Mouse (Mus musculus): ENCODE results near the gene B4galnt4. TPM values are rescaled to one million over a fixed set of nuclear protein-coding genes. Genes with fewer than 3 reads are reported as not detected.
A peak's percentile ranks its signal among the peaks of the same experiment; 100 is the strongest.

The B4galnt4 gene
- total RNA-seq, 2 experiments from 2014 or later, result 84.4 to 86.3 TPM

DNA sequence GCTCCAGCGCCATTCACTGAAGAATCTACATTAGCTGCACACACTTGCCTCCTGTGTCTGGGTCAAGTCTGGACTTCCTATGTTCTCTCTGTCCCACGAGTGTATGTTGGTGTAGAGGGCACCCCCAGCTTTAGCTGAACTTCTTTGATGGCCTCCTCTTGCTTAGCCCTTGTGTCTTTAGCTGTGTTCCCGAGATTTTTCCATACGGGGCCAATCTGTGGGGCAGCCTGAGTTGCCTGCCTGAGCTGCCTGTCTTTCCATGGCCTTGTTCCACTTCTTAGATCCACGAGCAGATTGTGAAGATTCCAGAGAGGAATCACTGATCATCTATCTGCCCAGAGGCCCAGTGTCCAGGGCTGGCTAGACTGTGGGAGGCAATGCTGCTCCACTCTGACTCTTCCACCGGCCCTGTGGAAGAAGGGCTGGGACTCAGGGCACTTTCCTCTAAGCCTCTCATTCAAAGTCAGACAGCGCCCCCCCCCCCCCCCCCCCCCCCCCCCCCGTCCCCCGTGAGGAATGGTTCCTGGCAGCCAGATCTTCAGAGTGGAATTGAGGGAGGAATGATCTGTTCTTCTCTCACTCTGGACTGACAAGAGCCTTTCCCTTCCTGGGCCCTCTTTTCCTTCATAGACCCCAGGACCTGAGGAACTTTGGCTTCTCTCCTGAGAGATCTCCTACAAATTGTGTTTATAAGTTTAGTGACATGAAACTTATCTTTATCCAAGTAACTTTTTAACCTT is 19.9 kb upstream of the B4galnt4 start:
- no peak for DNase-seq (ENCODE audit: low spot score in 2 of 2)
- intact Hi-C loops (cut with DNase I), result no loop called here

DNA sequence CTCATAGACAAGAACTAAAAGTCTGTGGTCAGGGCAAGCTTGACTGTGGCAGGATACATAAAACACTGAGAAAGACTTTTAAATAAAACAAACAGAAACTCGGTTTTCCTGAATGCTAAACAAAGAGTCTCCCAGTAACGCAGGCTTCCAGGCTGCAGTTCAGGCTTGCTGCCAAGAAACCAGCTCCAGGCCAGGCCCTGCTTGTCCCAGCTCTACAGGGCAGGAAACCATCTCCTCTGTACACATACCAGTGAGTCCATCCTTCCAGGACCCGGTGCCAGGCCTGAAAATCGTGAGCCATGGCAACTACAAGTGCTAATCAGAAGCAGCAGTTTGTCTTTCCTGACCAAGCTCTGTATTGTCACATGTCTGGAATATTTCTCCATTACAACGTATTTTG is 19.2 kb upstream of the B4galnt4 start:
- intact Hi-C loops (cut with DNase I), result no loop called here
- DNase-seq (ENCODE audit: low spot score in 2 of 2), result peak in 1 of 2 experiments; percentile 14

DNA sequence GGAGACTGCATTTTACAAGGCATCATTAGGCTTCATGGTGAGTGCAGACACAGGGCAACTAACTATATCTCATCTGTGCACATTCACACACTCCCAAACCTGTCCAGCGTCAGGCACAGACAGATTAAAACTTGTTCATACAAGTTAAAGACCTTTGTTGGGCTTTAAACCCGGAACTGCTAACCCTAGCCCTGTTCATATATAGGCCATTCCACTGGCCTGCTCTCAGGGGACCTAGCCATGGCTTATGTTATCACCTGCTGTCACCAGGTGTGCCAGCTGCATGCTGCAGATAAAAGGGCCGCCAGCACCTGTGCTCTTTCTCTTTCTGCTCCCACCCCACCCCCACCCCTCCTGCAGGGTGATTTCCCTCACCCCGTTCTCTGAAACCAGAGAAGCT is 18.4 kb upstream of the B4galnt4 start:
- no peak for DNase-seq (ENCODE audit: low spot score in 2 of 2)
- intact Hi-C loops (cut with DNase I), result no loop called here

- DNase-seq (ENCODE audit: low spot score in 2 of 2), result no peak
- intact Hi-C loops (cut with DNase I), result no loop called here
These were observed 13.8 kb upstream of the B4galnt4 start for GRCm38 (mm10) chr7:141046931-141047580.

DNA sequence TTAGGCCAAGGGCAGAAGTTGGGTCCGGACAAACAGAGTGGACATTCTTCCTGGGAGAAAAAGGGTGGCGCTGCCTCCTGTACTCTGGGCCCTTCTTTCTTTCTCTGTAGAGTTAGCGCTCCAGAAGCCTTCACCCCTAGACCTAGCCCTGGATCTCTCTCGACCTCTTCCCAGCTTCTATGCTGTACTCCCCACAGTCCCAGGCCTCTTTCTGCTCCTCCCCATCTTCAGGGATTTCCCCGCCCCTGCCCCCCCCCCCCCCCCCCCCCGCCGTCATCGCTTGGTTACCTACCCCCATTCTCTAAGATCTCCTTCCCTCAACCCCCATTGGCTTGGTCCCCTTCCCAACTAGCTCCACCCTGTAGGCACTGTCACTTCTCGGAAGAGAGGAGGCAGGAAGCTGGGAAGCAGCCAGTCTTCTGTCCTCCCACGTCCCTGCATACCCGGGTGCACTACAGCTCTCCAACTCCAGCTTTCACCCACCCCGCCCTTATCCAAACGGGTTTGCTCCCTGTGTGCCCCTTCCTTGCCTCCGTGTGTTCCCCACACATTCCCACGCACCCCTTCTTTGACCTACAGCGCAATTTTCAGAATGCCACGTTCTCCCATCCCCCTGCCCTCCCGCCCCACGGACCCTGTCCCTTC is 13.2 kb upstream of the B4galnt4 start:
- intact Hi-C loops (cut with DNase I), result loop anchor here (1.0 to 2.0 kb wide), 4 partner anchors 39 to 204 kb away; no protein-coding TSS in a partner anchor
- DNase-seq (ENCODE audit: low spot score in 2 of 2), result peak; percentile 68 to 75

- intact Hi-C loops (cut with DNase I), result loop anchor here (1.0 to 2.0 kb wide), 4 partner anchors 40 to 205 kb away; no protein-coding TSS in a partner anchor
- peak; percentile 84 to 87 for DNase-seq (ENCODE audit: low spot score in 2 of 2)
These were observed 12.4 kb upstream of the B4galnt4 start for GRCm38 (mm10) chr7:141048226-141049218.

DNA sequence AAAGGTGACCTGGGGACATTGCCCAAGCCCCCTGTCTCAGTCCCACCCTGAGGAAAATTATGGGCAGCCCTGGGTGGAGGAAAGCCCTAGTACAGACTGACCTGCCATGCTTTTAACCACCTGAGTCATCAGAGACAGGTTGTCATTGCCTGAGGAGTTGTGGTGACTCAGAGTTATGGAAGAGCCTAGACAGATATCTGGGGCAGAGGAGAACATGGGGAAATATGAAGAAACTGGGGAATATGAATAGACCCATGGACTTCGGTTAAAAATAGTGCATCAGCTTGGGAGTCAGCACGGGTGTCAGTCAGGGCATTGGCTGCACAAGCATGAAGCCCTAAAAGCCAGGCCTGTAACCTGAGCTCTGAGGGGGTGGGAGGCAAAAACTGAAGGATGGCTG is 11.6 kb upstream of the B4galnt4 start:
- intact Hi-C loops (cut with DNase I), result loop anchor here (2.0 kb wide), 1 partner anchor 41 kb away; no protein-coding TSS in a partner anchor
- no peak for DNase-seq (ENCODE audit: low spot score in 2 of 2)

DNA sequence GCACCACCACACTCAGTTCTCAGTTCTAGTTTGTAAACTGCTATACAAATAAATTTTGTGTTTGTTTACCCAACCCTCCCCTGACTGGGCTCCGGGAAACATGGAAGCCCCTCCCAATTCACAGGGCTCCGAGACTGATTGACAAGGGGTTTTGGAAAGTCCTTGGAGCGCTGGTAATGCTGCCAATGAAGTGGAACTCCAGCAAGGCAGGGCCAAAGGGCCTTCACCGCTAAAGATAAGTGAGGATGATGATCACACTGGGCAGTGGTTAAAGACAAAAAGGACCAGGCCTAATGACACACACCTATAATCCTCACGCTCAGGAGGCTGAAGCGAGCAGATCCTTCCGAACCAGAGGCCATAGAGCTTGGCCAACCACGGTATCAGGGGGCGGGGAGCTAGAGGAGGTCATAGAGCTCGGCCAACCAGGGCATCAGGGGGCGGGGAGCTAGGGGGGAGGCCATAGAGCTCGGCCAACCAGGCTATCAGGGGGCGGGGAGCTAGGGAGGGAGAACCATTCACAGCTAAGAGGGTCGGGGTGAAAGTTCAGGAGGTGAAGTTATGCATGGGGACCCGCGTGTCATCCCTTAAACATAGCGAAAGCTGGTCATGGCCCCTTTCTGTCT is 9.7 kb upstream of the B4galnt4 start:
- intact Hi-C loops (cut with DNase I), result no loop called here
- DNase-seq (ENCODE audit: low spot score in 2 of 2), result no peak

DNA sequence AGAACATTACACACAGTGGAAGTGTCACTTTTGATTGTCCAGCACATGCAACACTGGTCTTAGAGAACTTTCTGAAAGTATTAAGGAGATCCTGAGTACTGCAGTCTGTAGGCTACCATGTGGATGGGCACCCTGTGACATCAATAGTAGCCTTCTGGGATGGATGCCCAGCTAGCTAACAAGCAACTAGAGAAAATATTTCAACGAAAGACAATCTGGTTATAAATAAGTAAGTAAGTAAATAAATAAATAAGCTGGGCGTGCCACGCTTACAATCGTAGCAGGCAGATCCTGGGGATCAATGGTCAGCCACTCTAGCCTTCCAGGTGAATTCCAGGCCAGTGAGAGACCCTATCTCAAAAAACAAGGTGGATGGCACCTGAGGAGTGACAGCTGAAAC is 8.9 kb upstream of the B4galnt4 start:
- no peak for DNase-seq (ENCODE audit: low spot score in 2 of 2)
- intact Hi-C loops (cut with DNase I), result no loop called here

DNA sequence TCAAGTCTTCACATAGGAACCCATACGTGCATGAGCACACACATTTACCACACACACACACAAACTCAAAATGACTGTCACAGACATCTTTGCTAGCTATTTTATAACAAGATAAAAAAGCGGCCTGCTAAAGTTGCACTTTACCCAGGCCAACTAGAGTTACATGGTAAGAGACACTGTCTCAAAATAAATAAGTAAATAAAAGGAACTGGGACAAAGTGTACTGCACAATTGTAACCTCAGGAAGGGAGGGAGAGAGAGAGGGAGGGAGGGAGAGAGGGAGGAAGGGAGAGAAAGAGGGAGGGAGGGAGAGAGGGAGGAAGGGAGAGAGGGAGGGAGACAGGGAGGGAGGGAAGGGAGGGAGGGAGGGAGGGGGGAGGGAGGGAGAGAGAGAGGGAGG is 8.5 kb upstream of the B4galnt4 start:
- no peak for DNase-seq (ENCODE audit: low spot score in 2 of 2)
- intact Hi-C loops (cut with DNase I), result no loop called here

GRCm38 (mm10) chr7:141055785-141056184 is 5.1 kb upstream of the B4galnt4 start:
- intact Hi-C loops (cut with DNase I), result no loop called here
- no peak for DNase-seq (ENCODE audit: low spot score in 2 of 2)

- DNase-seq (ENCODE audit: low spot score in 2 of 2), result no peak
- intact Hi-C loops (cut with DNase I), result no loop called here
These were observed 3.9 kb upstream of the B4galnt4 start for GRCm38 (mm10) chr7:141056976-141057375.

GRCm38 (mm10) chr7:141057541-141057940 is 3.4 kb upstream of the B4galnt4 start:
- no peak for DNase-seq (ENCODE audit: low spot score in 2 of 2)
- intact Hi-C loops (cut with DNase I), result no loop called here

- intact Hi-C loops (cut with DNase I), result no loop called here
- no peak for DNase-seq (ENCODE audit: low spot score in 2 of 2)
These were observed 2.1 kb upstream of the B4galnt4 start for GRCm38 (mm10) chr7:141058601-141059341.

- DNase-seq (ENCODE audit: low spot score in 2 of 2), result no peak
- intact Hi-C loops (cut with DNase I), result loop anchor here (5.0 kb wide), 1 partner anchor 203 kb away; the partner anchor contains the start of genes Bet1l, Gm45785 and Ric8a
These were observed 975 bp upstream of the B4galnt4 start for GRCm38 (mm10) chr7:141059929-141060328.

DNA sequence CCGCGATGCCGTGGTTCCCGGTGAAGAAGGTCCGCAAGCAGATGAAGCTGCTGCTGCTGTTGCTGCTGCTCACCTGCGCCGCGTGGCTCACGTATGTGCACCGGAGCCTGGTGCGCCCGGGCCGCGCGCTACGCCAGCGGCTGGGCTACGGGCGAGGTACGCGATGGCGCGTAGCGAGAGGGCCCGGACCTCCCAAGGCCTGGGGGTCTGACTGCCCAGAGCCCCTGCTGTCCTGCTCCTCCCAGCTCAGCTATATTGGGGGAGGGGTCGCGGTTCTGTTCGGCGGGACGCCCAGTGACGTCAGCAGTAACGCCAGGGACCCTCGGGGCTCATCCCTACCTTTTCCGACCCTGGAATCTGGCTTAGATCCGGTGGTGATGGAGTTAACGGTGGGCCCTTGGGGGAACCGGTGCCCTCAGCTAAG is 377 bp downstream of the B4galnt4 start:
- intact Hi-C loops (cut with DNase I), result loop anchor here (5.0 kb wide), 1 partner anchor 204 kb away; the partner anchor contains the start of genes Bet1l, Gm45785 and Ric8a
- DNase-seq (ENCODE audit: low spot score in 2 of 2), result peak; percentile 18 to 40

GRCm38 (mm10) chr7:141062525-141062924 is 1.6 kb downstream of the B4galnt4 start:
- intact Hi-C loops (cut with DNase I), result loop anchor here (5.0 kb wide), 1 partner anchor 205 kb away; the partner anchor contains the start of genes Bet1l, Gm45785 and Ric8a
- DNase-seq (ENCODE audit: low spot score in 2 of 2), result peak; percentile 28 to 39

DNA sequence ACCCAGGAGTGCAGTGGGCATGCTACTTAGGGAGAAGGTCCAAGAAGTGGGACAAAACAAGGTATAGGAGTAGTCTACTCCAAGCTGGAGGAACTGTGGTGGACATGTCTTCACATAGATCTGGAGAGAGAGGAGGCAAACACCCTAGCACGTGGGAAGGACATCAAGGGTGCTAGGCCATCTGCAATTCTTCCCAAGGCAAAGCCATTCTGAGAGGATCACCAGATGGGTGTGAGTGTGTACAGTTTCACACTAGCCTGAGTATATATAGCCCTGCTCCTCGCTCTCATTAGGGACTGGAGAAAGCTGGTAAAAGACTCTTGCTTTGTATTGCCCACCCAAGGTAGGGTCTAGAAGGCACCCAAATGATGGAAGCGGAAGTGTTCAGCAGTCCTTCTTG is 2.4 kb downstream of the B4galnt4 start:
- DNase-seq (ENCODE audit: low spot score in 2 of 2), result peak in 1 of 2 experiments; percentile 17
- intact Hi-C loops (cut with DNase I), result loop anchor here (5.0 kb wide), 1 partner anchor 206 kb away; the partner anchor contains the start of genes Bet1l, Gm45785 and Ric8a

Measured in left cerebral cortex, postnatal 36 days (tissue).